8 mouse cellular contexts compared by ENCODE assay signal in the genomic region with DNA sequence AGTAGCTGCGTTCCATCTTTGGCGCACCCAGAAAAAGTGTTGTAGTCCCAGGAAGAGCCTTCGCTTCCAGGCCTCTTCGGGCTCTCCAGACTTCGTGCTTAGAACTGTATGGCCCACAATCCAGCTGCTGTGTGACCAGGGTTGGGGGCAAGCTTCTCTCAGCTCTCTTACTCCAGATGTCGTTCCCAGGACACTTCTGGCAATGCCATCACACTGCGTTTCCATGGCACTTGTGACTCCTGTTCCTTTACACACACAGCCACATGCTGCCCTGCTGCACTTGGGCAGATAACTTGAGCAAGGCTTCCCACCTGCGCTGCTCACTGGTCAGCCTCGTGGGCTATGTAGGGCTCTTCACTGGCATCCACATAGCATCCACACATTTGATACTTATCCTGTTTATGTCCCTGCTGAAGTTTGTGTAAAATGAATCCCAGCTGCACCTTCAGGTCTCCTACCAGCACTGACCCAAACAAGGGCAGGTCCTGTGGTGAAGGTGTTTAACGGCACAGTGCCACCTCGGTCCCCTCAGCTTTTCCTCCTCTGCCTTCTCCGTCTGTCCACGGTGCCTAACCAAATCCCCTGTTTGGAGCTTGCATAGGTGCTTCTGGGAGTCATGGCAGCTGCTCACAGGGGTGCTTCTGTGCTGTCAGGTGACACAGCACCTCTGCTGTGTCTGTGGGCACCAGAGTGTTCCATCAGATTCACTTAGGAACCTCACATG. TPM values are rescaled to one million over a fixed set of nuclear protein-coding genes. Genes with fewer than 3 reads are reported as not detected.
DNase-seq lines count a peak whose midpoint lies in the region; ATAC-seq and TF ChIP-seq lines count a peak whose summit lies in the region.

No protein-coding gene starts in this region.

- peak overlapping the region; percentile 98 for H3K27ac ChIP-seq in forebrain, postnatal 0 days (ENCODE audit: low read depth, low read length)
- H3K27ac ChIP-seq in limb, embryonic 15.5 days: peak overlapping the region; percentile 98

- no peak overlapping the region for H3K4me3 ChIP-seq in C2C12 (ENCODE audit: insufficient read depth, poor library complexity, severe bottlenecking)
- no peak overlapping the region for H3K4me3 ChIP-seq in forebrain, postnatal 0 days (ENCODE audit: low read depth, low read length)
- H3K4me3 ChIP-seq in limb, embryonic 15.5 days: no peak overlapping the region

- no peak for TF ChIP-seq CTCF in C2C12 (IDR thresholded peaks at IDR 0.05; ENCODE audit: control insufficient read depth, insufficient read depth, insufficient read length)
- TF ChIP-seq CTCF in forebrain, postnatal 0 days (IDR thresholded peaks at IDR 0.05; ENCODE audit: low read depth): no peak

- peaks cover 31% of the 10 kb centered on the region for H3K79me2 ChIP-seq in C2C12 (ENCODE audit: control insufficient read depth, insufficient read depth)

- peaks cover 6% of the 10 kb centered on the region for H3K4me1 ChIP-seq in forebrain, postnatal 0 days (ENCODE audit: insufficient read depth)
- H3K4me1 ChIP-seq in limb, embryonic 15.5 days: peaks cover 86% of the 10 kb centered on the region

- peaks cover 7% of the 10 kb centered on the region for H3K36me3 ChIP-seq in C2C12 (ENCODE audit: control insufficient read depth, insufficient read depth)
- peaks cover 6% of the 10 kb centered on the region for H3K36me3 ChIP-seq in forebrain, postnatal 0 days (ENCODE audit: insufficient read depth)
- H3K36me3 ChIP-seq in limb, embryonic 15.5 days: peaks cover 13% of the 10 kb centered on the region; the same call in 1 of the 2 replicates

- no peak for ATAC-seq in forebrain, postnatal 0 days
- ATAC-seq in limb, embryonic 15.5 days (ENCODE audit: insufficient number of reproducible peaks, low FRiP score, low TSS enrichment, low read depth): no peak

- intact Hi-C loops in heart, postnatal 25 days (cut with DNase I): no loop called here
- intact Hi-C loops in left cerebral cortex, postnatal 4 days (cut with DNase I): no loop called here

- H3K9ac ChIP-seq in forebrain, postnatal 0 days: no peak overlapping the region
- H3K9ac ChIP-seq in limb, embryonic 15.5 days: no peak overlapping the region

- H3ac ChIP-seq in C2C12 (ENCODE audit: control insufficient read depth, insufficient read length, low read depth): peak overlapping the region; percentile 63

- no peak overlapping the region for H3K4me2 ChIP-seq in forebrain, postnatal 0 days (ENCODE audit: low read depth)
- H3K4me2 ChIP-seq in limb, embryonic 15.5 days: no peak overlapping the region

- no peaks in the 10 kb centered on the region for H3K79me3 ChIP-seq in C2C12 (ENCODE audit: low read depth)

- 86% methylated on average over 13 of the region's 13 CpGs for WGBS in forebrain, postnatal 0 days
- 71% methylated on average over 13 of the region's 13 CpGs for WGBS in limb, embryonic 15.5 days

- H3K27me3 ChIP-seq in C2C12 (ENCODE audit: control insufficient read depth, insufficient read depth, insufficient read length): no peaks in the 10 kb centered on the region
- no peaks in the 10 kb centered on the region for H3K27me3 ChIP-seq in forebrain, postnatal 0 days (ENCODE audit: insufficient read depth, low read length)
- H3K27me3 ChIP-seq in limb, embryonic 15.5 days: no peaks in the 10 kb centered on the region

- DNase-seq in heart, adult 11 months: peak; percentile 94
- no peak for DNase-seq in heart, postnatal 25 days (ENCODE audit: low spot score)
- no peak for DNase-seq in forebrain, postnatal 0 days
- DNase-seq in adrenal gland, postnatal 4 days (ENCODE audit: low spot score in 2 of 2): no peak
- no peak for DNase-seq in left cerebral cortex, postnatal 4 days
- no peak for DNase-seq in right cerebral cortex, postnatal 25 days

- H3K9me3 ChIP-seq in forebrain, postnatal 0 days (ENCODE audit: low read length): no peaks in the 10 kb centered on the region
- H3K9me3 ChIP-seq in limb, embryonic 15.5 days: no peaks in the 10 kb centered on the region

TF ChIP-seq in C2C12, 6 proteins besides CTCF, POLR2A, EP300 and RAD21:
- TF ChIP-seq MYOD1 (IDR thresholded peaks at IDR 0.05; ENCODE audit: control insufficient read depth, insufficient read length, low read depth) (no peak), MYOG (IDR thresholded peaks at IDR 0.05; ENCODE audit: control insufficient read depth, extremely low read depth, insufficient read length) (no peak), MAX (IDR thresholded peaks at IDR 0.05) (no peak), USF1 (IDR thresholded peaks at IDR 0.05; ENCODE audit: low read depth) (no peak), FOSL1 (IDR thresholded peaks at IDR 0.05; ENCODE audit: insufficient read depth, low read length, poor library complexity, severe bottlenecking) (no peak), CEBPB (IDR thresholded peaks at IDR 0.05; ENCODE audit: low read depth) (no peak)

RNA-seq across cellular contexts. Expression of a gene that starts 22.5 kb away (rescaled TPM):
- total RNA-seq in heart, postnatal 25 days (2021): 10 to 100 TPM in 1 of 2 experiments, 1 to 10 TPM in 1; 5.7 to 13.6 TPM
- 1.4 TPM for polyA plus RNA-seq in C2C12 (2012; fragmentation: generic; extraction: Trizol)
- 6.4 and 7.7 TPM in 2 replicates for total RNA-seq in forebrain, postnatal 0 days (2014; rRNA removed)
- polyA plus RNA-seq in forebrain, postnatal 0 days (2015; fragmentation: Nextera tagmentation; extraction: Ambion mirVana): 6.5 and 7.5 TPM in 2 replicates
- polyA plus RNA-seq in limb, embryonic 15.5 days (2015; fragmentation: Nextera tagmentation; extraction: Ambion mirVana): 12.2 and 14.7 TPM in 2 replicates
- 10 to 100 TPM; 75.9 to 86.7 TPM for total RNA-seq in adrenal gland, postnatal 4 days (2021)
- total RNA-seq in left cerebral cortex, postnatal 4 days (2021): 1 to 10 TPM; 4.9 to 6.0 TPM

RNA-seq across cellular contexts. Expression of a gene that starts 22.7 kb away (rescaled TPM):
- 10 to 100 TPM in 1 of 2 experiments, 1 to 10 TPM in 1; 9.1 to 10.4 TPM for total RNA-seq in heart, postnatal 25 days (2021)
- polyA plus RNA-seq in C2C12 (2012; fragmentation: generic; extraction: Trizol): 16.7 TPM
- total RNA-seq in forebrain, postnatal 0 days (2014; rRNA removed): 21.2 and 22.7 TPM in 2 replicates
- 16.4 and 19.5 TPM in 2 replicates for polyA plus RNA-seq in forebrain, postnatal 0 days (2015; fragmentation: Nextera tagmentation; extraction: Ambion mirVana)
- 37.1 and 37.8 TPM in 2 replicates for polyA plus RNA-seq in limb, embryonic 15.5 days (2015; fragmentation: Nextera tagmentation; extraction: Ambion mirVana)
- total RNA-seq in adrenal gland, postnatal 4 days (2021): 10 to 100 TPM; 62.4 to 63.5 TPM
- 1 to 10 TPM; 9.5 to 10.0 TPM for total RNA-seq in left cerebral cortex, postnatal 4 days (2021)

RNA-seq across cellular contexts. Expression of a gene that starts 22.9 kb away (rescaled TPM):
- total RNA-seq in heart, postnatal 25 days (2021): 1 to 10 TPM in 1 of 2 experiments, under 1 TPM in 1; 0.47 to 1.5 TPM
- polyA plus RNA-seq in C2C12 (2012; fragmentation: generic; extraction: Trizol): not detected
- not detected in 2 replicates for total RNA-seq in forebrain, postnatal 0 days (2014; rRNA removed)
- polyA plus RNA-seq in forebrain, postnatal 0 days (2015; fragmentation: Nextera tagmentation; extraction: Ambion mirVana): 0.21 and 1.6 TPM in 2 replicates
- polyA plus RNA-seq in limb, embryonic 15.5 days (2015; fragmentation: Nextera tagmentation; extraction: Ambion mirVana): 0.97 and 1.7 TPM in 2 replicates
- total RNA-seq in adrenal gland, postnatal 4 days (2021): not detected
- not detected for total RNA-seq in left cerebral cortex, postnatal 4 days (2021)
